ENCODE assay signal across 9 mouse cellular contexts in genomic region chr7:4843604-4844244, GRCm38 (mm10). TPM values are rescaled to one million over a fixed set of nuclear protein-coding genes. Genes with fewer than 3 reads are reported as not detected.
DNase-seq lines count a peak whose midpoint lies in the region; ATAC-seq lines count a peak whose summit lies in the region.
"Had no signal": no experiment of that assay in that cellular context is flagged by ENCODE, and none has a peak within 500 bp of the region (broad histone marks: within the 10 kb centered on the region; RNA-seq: fewer than 3 reads in every experiment).

No protein-coding gene starts in this region.

- peak overlapping the region; percentile 73 for H3K9ac ChIP-seq in neural tube, embryonic 15.5 days (replicated peaks)

- H3K4me1 ChIP-seq in neural tube, embryonic 15.5 days, result peaks cover 37% of the 10 kb centered on the region

- WGBS in neural tube, embryonic 15.5 days, result 1% methylated on average over 34 of the region's 34 CpGs

- peak overlapping the region; percentile 87 for H3K27ac ChIP-seq in neural tube, embryonic 15.5 days (replicated peaks)

- peak; percentile 48 for ATAC-seq in frontal cortex, adult (ENCODE audit: low TSS enrichment)
- ATAC-seq in neural tube, embryonic 15.5 days (ENCODE audit: low FRiP score), result peak; percentile 58
- no peak for ATAC-seq in megakaryocyte, adult 5-6 weeks (ENCODE audit: poor library complexity, severe bottlenecking)

- 0 out of 2 replicates have a peak, but pooled peaks cover 4% of the 10 kb centered on the region for H3K27me3 ChIP-seq in neural tube, embryonic 15.5 days (replicated peaks)

- H3K4me2 ChIP-seq in neural tube, embryonic 15.5 days, result peak overlapping the region; percentile 80

- H3K36me3 ChIP-seq in neural tube, embryonic 15.5 days, result no peaks in the 10 kb centered on the region

- peak; percentile 85 for DNase-seq in layer of hippocampus, adult 11-12 months (ENCODE audit: low spot score)
- no peak for DNase-seq in layer of hippocampus, adult 9-10 months (ENCODE audit: low spot score)
- peak; percentile 78 to 83 for DNase-seq in cerebellum, postnatal 10 days
- DNase-seq in left cerebral cortex, adult 8-10 months (ENCODE audit: low spot score in 2 of 2), result peak; percentile 73 to 81
- DNase-seq in spleen, postnatal 4 days (ENCODE audit: low spot score in 2 of 2), result no peak

- H3K9me3 ChIP-seq in neural tube, embryonic 15.5 days (replicated peaks), result no peaks in the 10 kb centered on the region

- peak overlapping the region; percentile 49 for H3K4me3 ChIP-seq in neural tube, embryonic 15.5 days (replicated peaks)

RNA-seq across cellular contexts. Expression of gene Shisa7, which starts 0.8 kb away (rescaled TPM):
- 100 to 1,000 TPM; 105 to 117 (median 110) TPM for total RNA-seq in left cerebral cortex, adult 8-10 months (2022)
- polyA plus RNA-seq in neural tube, embryonic 15.5 days (2015; fragmentation: Nextera tagmentation; extraction: Ambion mirVana), result 10.6 and 11.3 TPM in 2 replicates
- total RNA-seq in megakaryocyte, adult 5-6 weeks (2015), result not detected in 2 replicates
- not detected in 2 replicates for total RNA-seq in megakaryocyte, adult 5-6 weeks (2017)
- total RNA-seq: neutrophil, adult 5-6 weeks had no signal

RNA-seq across cellular contexts. Expression of gene Isoc2b, which starts 26.3 kb away (rescaled TPM):
- 1 to 10 TPM; 8.3 to 10.0 (median 9.1) TPM for total RNA-seq in left cerebral cortex, adult 8-10 months (2022)
- 3.7 and 5.9 TPM in 2 replicates for polyA plus RNA-seq in neural tube, embryonic 15.5 days (2015; fragmentation: Nextera tagmentation; extraction: Ambion mirVana)
- total RNA-seq in megakaryocyte, adult 5-6 weeks (2015), result 6.5 and 9.2 TPM in 2 replicates
- total RNA-seq in megakaryocyte, adult 5-6 weeks (2017), result 70.2 and 91.2 TPM in 2 replicates

RNA-seq across cellular contexts. Expression of gene Ube2s, which starts 31.3 kb away (rescaled TPM):
- 100 to 1,000 TPM; 103 to 130 (median 112) TPM for total RNA-seq in left cerebral cortex, adult 8-10 months (2022)
- 252 and 275 TPM in 2 replicates for polyA plus RNA-seq in neural tube, embryonic 15.5 days (2015; fragmentation: Nextera tagmentation; extraction: Ambion mirVana)
- 313 and 324 TPM in 2 replicates for total RNA-seq in megakaryocyte, adult 5-6 weeks (2015)
- total RNA-seq in megakaryocyte, adult 5-6 weeks (2017), result 178 and 185 TPM in 2 replicates

RNA-seq across cellular contexts. Expression of gene Isoc2a, which starts 33.2 kb away (rescaled TPM):
- total RNA-seq in left cerebral cortex, adult 8-10 months (2022), result 10 to 100 TPM; 16.1 to 17.7 (median 17.1) TPM
- 0.51 and 0.79 TPM in 2 replicates for polyA plus RNA-seq in neural tube, embryonic 15.5 days (2015; fragmentation: Nextera tagmentation; extraction: Ambion mirVana)
- 2.3 and 3.0 TPM in 2 replicates for total RNA-seq in megakaryocyte, adult 5-6 weeks (2015)
- 5.0 TPM in 2 replicates for total RNA-seq in megakaryocyte, adult 5-6 weeks (2017)

RNA-seq across cellular contexts. Expression of gene Rpl28, which starts 51.0 kb away (rescaled TPM):
- total RNA-seq in left cerebral cortex, adult 8-10 months (2022), result 100 to 1,000 TPM; 329 to 537 (median 413) TPM
- 224 and 255 TPM in 2 replicates for polyA plus RNA-seq in neural tube, embryonic 15.5 days (2015; fragmentation: Nextera tagmentation; extraction: Ambion mirVana)
- 1,340 and 1,433 TPM in 2 replicates for total RNA-seq in megakaryocyte, adult 5-6 weeks (2015)
- 535 and 673 TPM in 2 replicates for total RNA-seq in megakaryocyte, adult 5-6 weeks (2017)

Comparison
In these comparisons a context has a peak if more than half of its experiments do, and no peak if none do; other contexts are left out.
1. DNase-seq: peak in layer of hippocampus, adult 11-12 months (single experiment), cerebellum, postnatal 10 days (2 of 2) and left cerebral cortex, adult 8-10 months (2 of 2); none in layer of hippocampus, adult 9-10 months (single experiment) and spleen, postnatal 4 days (0 of 2).
2. RNA of gene Shisa7, which starts 0.8 kb away (total RNA-seq): 105 to 117 TPM in left cerebral cortex, adult 8-10 months; not detected in megakaryocyte, adult 5-6 weeks; every median in the first group is over 100 times any median in the second.